Mouse (Mus musculus) activated CD4-positive, CD25-positive, alpha-beta regulatory T cell, adult 9 weeks (primary cell): Measurements from ENCODE around the gene Fgf18. TPM values are rescaled to one million over a fixed set of nuclear protein-coding genes. Genes with fewer than 3 reads are reported as not detected.

Source experiments
- polyA plus RNA-seq: library from polyadenylated mRNA; unstranded; fragments of 100-300 nt; shearing (Covaris generic); gene quantifications from one replicate; pipeline ENCODE4 v1.2.1, GENCODE M21; 2017

The Fgf18 gene
- polyA plus RNA-seq: not detected

GRCm38 (mm10) chr11:33147171-33147571, at the start of gene Fgf18:
Gene Fgf18, minus strand, starts transcription at chr11:33147400.

GRCm38 (mm10) chr11:33162998-33163506, 15.9 kb upstream of the Fgf18 start, which contains the start of gene Npm1:
Gene Npm1, minus strand, starts transcription at chr11:33163206.

Other genes starting within 250 kb of the Fgf18 start
- 736 TPM for gene Npm1, start 15.8 kb upstream of the Fgf18 start, polyA plus RNA-seq
- not detected for gene Tlx3, start 56.2 kb upstream of the Fgf18 start, polyA plus RNA-seq
- gene Gm12117, start 129.3 kb upstream of the Fgf18 start, polyA plus RNA-seq: not detected